Mouse (Mus musculus): ENCODE measurements at regions not wholly inside any gene's neighbourhood (a gene's known extent, or its start where the extent isn't known, plus 50 kb on each side); places are given as distances from the start of the nearest gene placed in this dataset.

- ATAC-seq (ENCODE audit: insufficient read depth): no peak
- Histone ChIP-seq H3K4me1 (replicated peaks; ENCODE audit: control insufficient read depth in 2 of 2, insufficient read depth in 2 of 2, low read length in 1 of 2) (no peaks in the 10 kb centered on the region), H3K4me3 (ENCODE audit: insufficient read depth in 1 of 2, low read depth in 2 of 2, low read length in 2 of 2) (no peak overlapping the region), H3K27me3 (ENCODE audit: control insufficient read depth, insufficient read depth, low read length) (no peaks in the 10 kb centered on the region), H3K27ac (no peak overlapping the region), H3K36me3 (replicated peaks; ENCODE audit: control insufficient read depth, insufficient read depth, low read depth) (no peaks in the 10 kb centered on the region), H3K9ac (replicated peaks) (no peak overlapping the region), H3K4me2 (ENCODE audit: low read depth) (no peak overlapping the region), H3K9me3 (ENCODE audit: control insufficient read depth, low read length) (no peaks in the 10 kb centered on the region)
- peak in 1 of 3 experiments; percentile 1 for DNase-seq (ENCODE audit: low read depth in 3 of 3, low spot score in 3 of 3)
- TF ChIP-seq EP300 (IDR thresholded peaks at IDR 0.05; ENCODE audit: low read depth) (no peak), CTCF (IDR thresholded peaks at IDR 0.05; ENCODE audit: low read depth) (peak; percentile 65)
- WGBS (ENCODE audit: insufficient replicate concordance): under 1% methylated on average over 5 of the region's 5 CpGs
Observed at GRCm38 (mm10) chr8:18388353-18388752, 589.7 kb downstream of the Defb40 start.

DNA sequence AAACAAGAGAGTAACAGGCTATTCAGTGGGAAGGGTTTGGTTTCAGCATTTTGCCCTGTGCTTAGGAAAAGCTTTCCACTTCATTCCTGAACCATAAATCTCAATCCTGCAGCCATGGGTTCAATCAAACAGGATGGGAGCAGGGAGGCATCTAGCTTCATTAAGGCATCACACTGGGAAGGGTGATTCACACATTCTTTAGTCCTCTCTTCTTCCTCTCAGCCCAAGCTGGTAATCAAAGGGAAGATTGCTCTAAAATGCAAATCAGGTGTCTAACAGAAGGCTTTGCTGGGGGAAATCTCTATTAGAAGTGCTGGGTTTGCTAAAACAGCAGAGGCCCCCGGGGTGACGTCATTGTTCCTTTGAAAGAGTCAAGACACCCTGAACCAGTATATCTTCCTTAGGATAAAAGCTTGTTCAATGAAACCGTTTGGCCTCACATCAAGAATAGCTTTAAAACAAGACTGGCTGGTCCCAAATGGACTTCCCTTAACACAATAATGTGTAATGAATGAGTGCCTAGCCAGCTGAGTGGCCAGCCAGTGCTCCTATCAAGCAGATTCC lies 596.4 kb downstream of the Defb40 start:
- TF ChIP-seq EP300 (IDR thresholded peaks at IDR 0.05; ENCODE audit: low read depth) (no peak), CTCF (IDR thresholded peaks at IDR 0.05; ENCODE audit: low read depth) (no peak)

GRCm38 (mm10) chr8:18348716-18349115 lies 629.3 kb downstream of the Defb40 start:
- Histone ChIP-seq H3K36me3 (replicated peaks; ENCODE audit: control insufficient read depth, insufficient read depth, low read depth) (no peaks in the 10 kb centered on the region), H3K9me3 (ENCODE audit: control insufficient read depth, low read length) (no peaks in the 10 kb centered on the region), H3K4me3 (ENCODE audit: insufficient read depth in 1 of 2, low read depth in 2 of 2, low read length in 2 of 2) (no peak overlapping the region), H3K27me3 (ENCODE audit: control insufficient read depth, insufficient read depth, low read length) (no peaks in the 10 kb centered on the region), H3K4me2 (ENCODE audit: low read depth) (no peak overlapping the region), H3K9ac (replicated peaks) (no peak overlapping the region), H3K4me1 (replicated peaks; ENCODE audit: control insufficient read depth in 2 of 2, insufficient read depth in 2 of 2, low read length in 1 of 2) (no peaks in the 10 kb centered on the region), H3K27ac (no peak overlapping the region)
- no peak for DNase-seq (ENCODE audit: low read depth in 3 of 3, low spot score in 3 of 3)
- ATAC-seq (ENCODE audit: insufficient read depth): no peak
- WGBS (ENCODE audit: insufficient replicate concordance): 57% methylated on average over 4 of the region's 4 CpGs
- TF ChIP-seq CTCF (IDR thresholded peaks at IDR 0.05; ENCODE audit: low read depth) (no peak), EP300 (IDR thresholded peaks at IDR 0.05; ENCODE audit: low read depth) (no peak)

More for the DNA sequence above, 596.4 kb downstream of the Defb40 start:
- Histone ChIP-seq H3K4me3 (ENCODE audit: insufficient read depth in 1 of 2, low read depth in 2 of 2, low read length in 2 of 2) (no peak overlapping the region), H3K27ac (no peak overlapping the region), H3K36me3 (replicated peaks; ENCODE audit: control insufficient read depth, insufficient read depth, low read depth) (no peaks in the 10 kb centered on the region), H3K4me2 (ENCODE audit: low read depth) (no peak overlapping the region), H3K4me1 (replicated peaks; ENCODE audit: control insufficient read depth in 2 of 2, insufficient read depth in 2 of 2, low read length in 1 of 2) (no peaks in the 10 kb centered on the region), H3K9ac (replicated peaks) (no peak overlapping the region), H3K9me3 (ENCODE audit: control insufficient read depth, low read length) (no peaks in the 10 kb centered on the region), H3K27me3 (ENCODE audit: control insufficient read depth, insufficient read depth, low read length) (no peaks in the 10 kb centered on the region)
- ATAC-seq (ENCODE audit: insufficient read depth) (no peak), DNase-seq (ENCODE audit: low read depth in 3 of 3, low spot score in 3 of 3) (no peak)
- WGBS (ENCODE audit: insufficient replicate concordance): 7% methylated on average over 3 of the region's 3 CpGs

GRCm38 (mm10) chr8:18346248-18346647 lies 631.8 kb downstream of the Defb40 start:
- TF ChIP-seq CTCF (IDR thresholded peaks at IDR 0.05; ENCODE audit: low read depth): no peak
- TF ChIP-seq EP300 (IDR thresholded peaks at IDR 0.05; ENCODE audit: low read depth): no peak
- no peak for DNase-seq (ENCODE audit: low read depth in 3 of 3, low spot score in 3 of 3)
- 50% methylated on average over 4 of the region's 4 CpGs for WGBS (ENCODE audit: insufficient replicate concordance)

GRCm38 (mm10) chr8:18345322-18345721 lies 632.7 kb downstream of the Defb40 start:
- ATAC-seq (ENCODE audit: insufficient read depth): no peak
- Histone ChIP-seq H3K9me3 (ENCODE audit: control insufficient read depth, low read length) (no peaks in the 10 kb centered on the region), H3K4me3 (ENCODE audit: insufficient read depth in 1 of 2, low read depth in 2 of 2, low read length in 2 of 2) (no peak overlapping the region), H3K27me3 (ENCODE audit: control insufficient read depth, insufficient read depth, low read length) (no peaks in the 10 kb centered on the region), H3K4me1 (replicated peaks; ENCODE audit: control insufficient read depth in 2 of 2, insufficient read depth in 2 of 2, low read length in 1 of 2) (no peaks in the 10 kb centered on the region), H3K4me2 (ENCODE audit: low read depth) (no peak overlapping the region), H3K36me3 (replicated peaks; ENCODE audit: control insufficient read depth, insufficient read depth, low read depth) (no peaks in the 10 kb centered on the region), H3K9ac (replicated peaks) (no peak overlapping the region), H3K27ac (no peak overlapping the region)
- TF ChIP-seq CTCF (IDR thresholded peaks at IDR 0.05; ENCODE audit: low read depth): peak; percentile 80
- no peak for TF ChIP-seq EP300 (IDR thresholded peaks at IDR 0.05; ENCODE audit: low read depth)
- 28% methylated on average over 6 of the region's 6 CpGs for WGBS (ENCODE audit: insufficient replicate concordance)
- peak in 1 of 3 experiments; percentile 6 for DNase-seq (ENCODE audit: low read depth in 3 of 3, low spot score in 3 of 3)

More at GRCm38 (mm10) chr8:18346248-18346647, 631.8 kb downstream of the Defb40 start:
- H3K4me3 ChIP-seq (ENCODE audit: insufficient read depth in 1 of 2, low read depth in 2 of 2, low read length in 2 of 2): no peak overlapping the region
- no peaks in the 10 kb centered on the region for H3K27me3 ChIP-seq (ENCODE audit: control insufficient read depth, insufficient read depth, low read length)
- no peaks in the 10 kb centered on the region for H3K36me3 ChIP-seq (replicated peaks; ENCODE audit: control insufficient read depth, insufficient read depth, low read depth)
- no peaks in the 10 kb centered on the region for H3K9me3 ChIP-seq (ENCODE audit: control insufficient read depth, low read length)
- H3K4me1 ChIP-seq (replicated peaks; ENCODE audit: control insufficient read depth in 2 of 2, insufficient read depth in 2 of 2, low read length in 1 of 2): no peaks in the 10 kb centered on the region
- H3K9ac ChIP-seq (replicated peaks): no peak overlapping the region
- ATAC-seq (ENCODE audit: insufficient read depth): no peak
- no peak overlapping the region for H3K4me2 ChIP-seq (ENCODE audit: low read depth)
- H3K27ac ChIP-seq: no peak overlapping the region

Data from liver, embryonic 14.5 days (tissue).